In the genomic region with DNA sequence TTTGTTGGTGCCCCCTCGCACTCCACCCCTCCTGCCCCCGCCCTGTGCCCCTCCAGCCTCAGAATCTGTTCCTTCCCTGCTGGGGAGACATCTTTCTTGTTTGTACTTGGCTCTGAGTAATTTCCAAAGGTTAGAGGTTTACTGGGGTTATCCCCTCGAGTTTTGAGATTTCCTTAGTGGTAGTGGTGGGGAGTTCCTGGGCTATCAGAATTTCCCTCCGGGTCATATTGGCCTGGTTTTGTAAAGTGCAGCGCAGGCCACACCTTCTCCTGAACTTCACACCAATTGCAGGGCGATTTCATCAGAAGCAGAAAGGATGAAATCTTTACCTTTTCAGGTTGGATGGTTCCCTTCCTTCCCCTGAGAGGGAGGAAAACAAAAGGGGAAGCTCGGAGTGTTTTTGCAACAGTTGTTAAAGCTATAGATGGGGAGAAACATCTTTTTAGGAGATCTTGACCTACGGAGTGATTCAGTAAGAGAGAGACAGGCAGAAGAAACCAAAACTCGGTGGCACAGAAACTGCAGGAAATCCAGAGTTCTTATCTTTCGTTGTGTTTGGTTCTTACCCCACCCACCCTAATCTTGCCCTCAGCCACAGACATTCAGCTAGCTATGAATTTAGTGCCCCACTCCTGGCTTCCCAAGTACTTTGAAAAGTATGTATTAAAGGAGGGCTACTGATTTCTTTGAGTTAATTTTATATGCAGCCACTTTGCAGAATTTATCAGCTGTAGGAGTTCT, we compare ENCODE assay signal across 8 mouse cellular contexts. TPM values are rescaled to one million over a fixed set of nuclear protein-coding genes. Genes with fewer than 3 reads are reported as not detected.
DNase-seq lines count a peak whose midpoint lies in the region; ATAC-seq and TF ChIP-seq lines count a peak whose summit lies in the region.

No protein-coding gene starts in this region.

- peak overlapping the region; percentile 48 for H3K4me3 ChIP-seq in lung, embryonic 14.5 days (ENCODE audit: low read depth, low read length)
- H3K4me3 ChIP-seq in embryonic fibroblast, embryonic 13.5 days (ENCODE audit: insufficient read depth, low read length): peak overlapping the region; percentile 36
- H3K4me3 ChIP-seq in limb, embryonic 12.5 days (replicated peaks): peak overlapping the region; percentile 46
- peak overlapping the region; percentile 43 for H3K4me3 ChIP-seq in neural tube, embryonic 15.5 days (replicated peaks)

- H3K36me3 ChIP-seq in lung, embryonic 14.5 days (ENCODE audit: insufficient read depth): no peaks in the 10 kb centered on the region
- no peaks in the 10 kb centered on the region for H3K36me3 ChIP-seq in limb, embryonic 12.5 days
- H3K36me3 ChIP-seq in neural tube, embryonic 15.5 days: no peaks in the 10 kb centered on the region

- H3K4me1 ChIP-seq in lung, embryonic 14.5 days (ENCODE audit: insufficient read depth): 0 out of 2 replicates have a peak, but pooled peaks cover 2% of the 10 kb centered on the region
- H3K4me1 ChIP-seq in embryonic fibroblast, embryonic 13.5 days (ENCODE audit: control insufficient read depth, insufficient read depth, low read length): no peaks in the 10 kb centered on the region
- H3K4me1 ChIP-seq in limb, embryonic 12.5 days (replicated peaks): peaks cover 11% of the 10 kb centered on the region
- peaks cover 10% of the 10 kb centered on the region for H3K4me1 ChIP-seq in neural tube, embryonic 15.5 days

- H3K9ac ChIP-seq in lung, embryonic 14.5 days: peak overlapping the region; percentile 56; the same call in 1 of the 2 replicates
- peak overlapping the region; percentile 58; the same call in 1 of the 2 replicates for H3K9ac ChIP-seq in limb, embryonic 12.5 days (replicated peaks)
- no peak overlapping the region; the same call in 1 of the 2 replicates for H3K9ac ChIP-seq in neural tube, embryonic 15.5 days (replicated peaks)

- peaks cover 7% of the 10 kb centered on the region; the same call in 1 of the 2 replicates for H3K27me3 ChIP-seq in lung, embryonic 14.5 days (ENCODE audit: insufficient read depth, low read length)
- peaks cover 43% of the 10 kb centered on the region for H3K27me3 ChIP-seq in limb, embryonic 12.5 days
- H3K27me3 ChIP-seq in neural tube, embryonic 15.5 days (replicated peaks): peaks cover 33% of the 10 kb centered on the region

- no peak; the same call in 1 of the 2 replicates for TF ChIP-seq POLR2A in embryonic fibroblast, embryonic 13.5 days (IDR thresholded peaks at IDR 0.05; ENCODE audit: low read depth, low read length)

- peak overlapping the region; percentile 84 for H3K4me2 ChIP-seq in lung, embryonic 14.5 days
- peak overlapping the region; percentile 83 for H3K4me2 ChIP-seq in limb, embryonic 12.5 days
- peak overlapping the region; percentile 86 for H3K4me2 ChIP-seq in neural tube, embryonic 15.5 days

- H3K9me3 ChIP-seq in lung, embryonic 14.5 days (ENCODE audit: low read depth, low read length): no peaks in the 10 kb centered on the region
- no peaks in the 10 kb centered on the region for H3K9me3 ChIP-seq in limb, embryonic 12.5 days
- H3K9me3 ChIP-seq in neural tube, embryonic 15.5 days (replicated peaks): no peaks in the 10 kb centered on the region

- TF ChIP-seq CTCF in lung, embryonic 14.5 days (IDR thresholded peaks at IDR 0.05; ENCODE audit: low read depth): no peak
- TF ChIP-seq CTCF in embryonic fibroblast, embryonic 13.5 days (IDR thresholded peaks at IDR 0.05; ENCODE audit: borderline replicate concordance, insufficient read depth, low read length): no peak

- DNase-seq in lung, embryonic 14.5 days: no peak
- no peak for DNase-seq in lung, postnatal 14 days
- no peak for DNase-seq in layer of hippocampus, adult 9-11 months
- DNase-seq in spleen, postnatal 14 days (ENCODE audit: low spot score in 2 of 2): no peak
- no peak for DNase-seq in retina, postnatal 1 day

- 26% methylated on average over 10 of the region's 10 CpGs for WGBS in lung, embryonic 14.5 days
- WGBS in limb, embryonic 12.5 days: 24% methylated on average over 10 of the region's 10 CpGs
- 27% methylated on average over 10 of the region's 10 CpGs for WGBS in neural tube, embryonic 15.5 days

- no peak for ATAC-seq in lung, embryonic 14.5 days (ENCODE audit: insufficient read depth)
- ATAC-seq in limb, embryonic 12.5 days (ENCODE audit: insufficient number of reproducible peaks, insufficient read depth, low FRiP score, low TSS enrichment, low read depth): no peak
- no peak for ATAC-seq in neural tube, embryonic 15.5 days (ENCODE audit: low FRiP score)

- H3K27ac ChIP-seq in lung, embryonic 14.5 days (ENCODE audit: low read depth): no peak overlapping the region
- peak overlapping the region; percentile 88 for H3K27ac ChIP-seq in embryonic fibroblast, embryonic 13.5 days (ENCODE audit: insufficient read depth, low read length)
- H3K27ac ChIP-seq in limb, embryonic 12.5 days: no peak overlapping the region
- H3K27ac ChIP-seq in neural tube, embryonic 15.5 days (replicated peaks): no peak overlapping the region

RNA-seq across cellular contexts. Expression of a gene that starts 1.0 kb away (rescaled TPM):
- 4.4 and 4.6 TPM in 2 replicates for polyA plus RNA-seq in lung, embryonic 14.5 days (2014; fragmentation: Nextera tagmentation; extraction: Ambion mirVana)
- polyA plus RNA-seq in embryonic fibroblast, embryonic 13.5 days (2011; ENCODE audit: insufficient read length, low read depth, missing spikeins): 68.1 and 81.6 TPM in 2 replicates
- 2.8 and 3.5 TPM in 2 replicates for polyA plus RNA-seq in limb, embryonic 12.5 days (2016; fragmentation: Nextera tagmentation; extraction: Ambion mirVana)
- 3.6 and 5.4 TPM in 2 replicates for polyA plus RNA-seq in neural tube, embryonic 15.5 days (2015; fragmentation: Nextera tagmentation; extraction: Ambion mirVana)

Comparison
In these comparisons a context has a peak if more than half of its experiments do, and no peak if none do; other contexts are left out.
1. RNA of a gene that starts 1.0 kb away (polyA plus RNA-seq): 68.1 to 81.6 TPM in embryonic fibroblast, embryonic 13.5 days; 4.4 to 4.6 TPM in lung, embryonic 14.5 days, 3.6 to 5.4 TPM in neural tube, embryonic 15.5 days and 2.8 to 3.5 TPM in limb, embryonic 12.5 days; every median in the first group is over 10 times any median in the second.
2. Peak in every context shown above with its lines, with median percentiles within 50 percentile points of each other: H3K4me2 ChIP-seq and H3K4me3 ChIP-seq.